Mouse (Mus musculus): Measurements from ENCODE around the gene Tmem59l. TPM values are rescaled to one million over a fixed set of nuclear protein-coding genes. Genes with fewer than 3 reads are reported as not detected.

Gene Tmem59l
- polyA plus RNA-seq, 1 experiment: 64.8 TPM

DNA sequence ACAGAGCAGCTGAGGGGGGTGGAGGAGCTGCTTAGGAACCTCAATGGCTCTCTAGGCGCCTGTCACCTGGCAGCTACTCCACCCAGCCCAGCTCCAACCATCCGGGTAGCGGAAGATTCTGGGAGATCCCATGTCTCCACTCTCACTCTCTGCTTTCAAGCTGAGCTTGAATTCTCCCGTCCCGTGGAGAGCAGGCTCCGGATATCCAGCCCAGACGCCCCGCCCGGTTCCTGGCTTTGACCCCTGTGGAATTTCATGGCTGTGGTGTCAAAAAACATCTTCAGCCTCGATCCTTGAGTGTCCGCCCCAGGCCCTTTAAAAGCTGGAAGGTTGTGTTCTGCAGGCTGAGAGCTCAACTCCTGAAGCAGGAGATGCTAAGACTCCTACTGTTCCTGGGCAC, 20.4 kb downstream of the Tmem59l start:
- no peak for DNase-seq (ENCODE audit: low read depth)
- TF ChIP-seq CTCF (IDR thresholded peaks at IDR 0.05; ENCODE audit: borderline replicate concordance, extremely low read depth, insufficient read depth, insufficient read length): no peak
- TF ChIP-seq POLR2A (IDR thresholded peaks at IDR 0.05; ENCODE audit: borderline replicate concordance, extremely low read depth, insufficient read depth, insufficient read length, poor library complexity, severe bottlenecking): no peak

DNA sequence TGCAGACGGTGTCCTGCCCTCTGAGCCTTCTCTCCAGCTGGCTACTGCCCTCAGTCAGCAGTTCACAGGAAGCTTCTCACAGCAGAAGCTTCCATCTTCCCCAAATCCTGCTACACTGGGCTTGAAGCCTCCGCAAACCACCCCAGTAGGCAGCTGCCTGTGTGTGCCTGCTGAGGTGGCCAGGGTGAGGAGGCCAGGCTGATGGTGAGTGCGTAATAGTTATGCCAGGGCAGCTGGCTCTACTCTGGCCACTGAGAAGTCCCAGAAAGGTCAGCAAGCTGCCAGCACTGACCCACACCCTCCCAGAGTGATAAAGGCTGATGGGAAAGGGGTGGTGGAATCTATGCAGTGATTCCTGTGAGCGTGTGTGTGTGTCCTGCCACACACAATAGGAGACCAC, 20.9 kb downstream of the Tmem59l start:
- no peak for DNase-seq (ENCODE audit: low read depth)

DNA sequence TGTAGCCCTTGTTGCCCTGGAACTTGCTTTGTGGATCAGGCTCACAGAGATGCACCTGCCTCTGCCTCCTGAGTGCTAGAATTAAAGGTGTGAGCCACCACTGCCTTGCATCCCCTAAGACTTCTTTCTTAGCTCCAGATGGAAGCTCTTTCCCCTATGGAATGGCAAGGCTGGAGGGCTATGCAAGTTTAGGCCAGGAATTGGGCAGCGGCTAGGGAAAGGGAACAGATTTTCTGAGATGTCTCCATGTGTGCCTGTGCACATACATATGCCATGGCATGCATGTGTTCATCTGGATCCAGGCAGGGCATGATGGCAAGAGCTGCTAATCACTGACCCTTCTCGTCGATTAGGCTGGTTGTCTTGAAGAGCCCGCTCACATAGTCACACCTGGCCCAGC, 21.5 kb downstream of the Tmem59l start:
- TF ChIP-seq POLR2A (IDR thresholded peaks at IDR 0.05; ENCODE audit: borderline replicate concordance, extremely low read depth, insufficient read depth, insufficient read length, poor library complexity, severe bottlenecking) (no peak), CTCF (IDR thresholded peaks at IDR 0.05; ENCODE audit: borderline replicate concordance, extremely low read depth, insufficient read depth, insufficient read length) (no peak)
- no peak for DNase-seq (ENCODE audit: low read depth)

More for the DNA sequence above, 20.9 kb downstream of the Tmem59l start:
- TF ChIP-seq CTCF (IDR thresholded peaks at IDR 0.05; ENCODE audit: borderline replicate concordance, extremely low read depth, insufficient read depth, insufficient read length) (no peak), POLR2A (IDR thresholded peaks at IDR 0.05; ENCODE audit: borderline replicate concordance, extremely low read depth, insufficient read depth, insufficient read length, poor library complexity, severe bottlenecking) (no peak)

DNA sequence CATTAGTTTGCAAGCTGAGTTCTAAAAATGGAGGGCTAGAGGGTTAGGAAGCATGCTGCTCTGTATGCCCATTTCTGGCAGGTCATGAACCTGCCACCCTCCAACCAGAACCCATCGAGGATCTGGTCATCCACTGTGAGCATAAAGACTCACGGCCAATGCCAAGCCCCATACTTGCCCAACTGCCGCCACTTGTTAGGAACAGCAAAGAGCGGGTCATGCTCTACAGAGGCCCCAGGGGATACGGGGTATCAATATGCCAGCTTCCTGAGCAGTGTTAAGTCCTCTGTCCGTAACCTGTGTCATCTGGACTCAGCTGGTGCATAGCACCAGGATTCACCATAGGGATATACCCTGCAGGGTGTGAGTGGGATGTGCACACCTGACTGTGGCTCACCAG, 23.0 kb downstream of the Tmem59l start:
- TF ChIP-seq CTCF (IDR thresholded peaks at IDR 0.05; ENCODE audit: borderline replicate concordance, extremely low read depth, insufficient read depth, insufficient read length) (no peak), POLR2A (IDR thresholded peaks at IDR 0.05; ENCODE audit: borderline replicate concordance, extremely low read depth, insufficient read depth, insufficient read length, poor library complexity, severe bottlenecking) (no peak)
- no peak for DNase-seq (ENCODE audit: low read depth)

DNA sequence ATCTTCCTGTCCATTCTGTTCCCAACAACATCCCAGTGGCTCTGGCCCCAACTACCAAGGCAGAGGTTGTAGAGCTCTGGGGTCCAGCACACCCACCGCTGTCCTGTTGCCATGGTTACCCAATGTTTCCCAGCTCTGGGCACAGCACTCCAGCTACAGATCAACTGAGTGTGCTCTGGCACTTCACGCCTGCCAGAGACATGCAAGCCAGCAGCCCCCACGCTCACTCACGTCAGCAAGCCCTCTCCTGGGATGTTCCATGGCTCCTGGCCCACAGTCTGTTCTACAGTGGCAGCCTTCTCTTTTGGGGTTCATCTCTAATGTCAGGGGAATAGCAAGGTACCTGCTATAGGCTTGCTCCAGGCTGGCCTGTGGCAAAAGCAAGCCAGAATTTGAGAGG, 23.9 kb downstream of the Tmem59l start:
- no peak for TF ChIP-seq CTCF (IDR thresholded peaks at IDR 0.05; ENCODE audit: borderline replicate concordance, extremely low read depth, insufficient read depth, insufficient read length)
- no peak for TF ChIP-seq POLR2A (IDR thresholded peaks at IDR 0.05; ENCODE audit: borderline replicate concordance, extremely low read depth, insufficient read depth, insufficient read length, poor library complexity, severe bottlenecking)
- no peak for DNase-seq (ENCODE audit: low read depth)

DNA sequence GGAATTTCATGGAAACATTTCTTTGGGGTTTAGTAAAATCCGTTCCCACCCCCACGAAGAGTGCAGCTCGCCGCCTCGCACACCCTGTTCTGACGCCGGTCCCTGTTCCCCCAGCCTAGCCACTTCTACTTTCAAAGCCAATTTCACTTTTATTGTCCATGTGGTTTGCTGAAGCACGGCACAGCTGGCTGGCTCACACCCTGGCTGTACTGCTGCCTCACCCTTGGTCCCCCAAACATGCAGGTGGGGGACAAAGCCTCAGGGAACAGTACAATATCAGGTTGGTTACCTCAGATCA, 24.7 kb downstream of the Tmem59l start:
- no peak for DNase-seq (ENCODE audit: low read depth)
- TF ChIP-seq POLR2A (IDR thresholded peaks at IDR 0.05; ENCODE audit: borderline replicate concordance, extremely low read depth, insufficient read depth, insufficient read length, poor library complexity, severe bottlenecking) (no peak), CTCF (IDR thresholded peaks at IDR 0.05; ENCODE audit: borderline replicate concordance, extremely low read depth, insufficient read depth, insufficient read length) (no peak)

DNA sequence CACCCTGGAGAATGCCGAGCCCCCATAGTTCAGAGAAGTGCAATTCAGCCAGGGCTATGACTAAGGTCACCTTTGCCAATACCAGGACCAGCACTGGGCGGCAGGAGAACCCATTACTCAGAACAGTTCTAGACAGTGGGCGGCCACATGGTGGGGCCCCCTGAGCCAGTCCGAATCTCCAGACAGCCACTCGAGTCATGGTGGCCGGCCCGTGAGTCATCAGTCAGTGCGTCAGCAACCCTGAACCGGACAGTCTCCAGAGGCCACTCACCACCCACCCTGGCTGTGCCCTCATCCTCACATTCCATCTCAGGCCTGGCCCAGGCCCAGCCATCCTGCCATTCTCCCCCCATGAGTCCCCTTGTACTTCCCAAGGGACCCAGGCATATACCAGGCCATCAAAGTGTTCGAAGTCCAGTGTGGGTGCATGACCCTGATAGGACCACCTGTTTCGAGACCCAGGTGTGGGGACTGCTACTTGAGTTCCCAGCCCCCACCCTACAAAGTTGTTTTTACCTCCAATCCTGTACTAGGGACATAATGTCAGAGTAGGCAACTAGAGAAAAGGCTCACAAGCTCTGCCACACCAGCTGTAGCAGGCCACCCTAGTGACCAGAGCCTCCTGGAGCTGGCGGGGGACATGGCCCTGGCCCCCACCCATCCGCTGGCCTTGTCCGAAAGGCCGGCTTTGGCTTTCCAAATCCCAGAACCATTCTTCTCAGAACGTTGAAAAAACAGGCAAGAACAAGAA, 25.2 kb downstream of the Tmem59l start:
- DNase-seq (ENCODE audit: low read depth): no peak
- TF ChIP-seq POLR2A (IDR thresholded peaks at IDR 0.05; ENCODE audit: borderline replicate concordance, extremely low read depth, insufficient read depth, insufficient read length, poor library complexity, severe bottlenecking) (no peak), CTCF (IDR thresholded peaks at IDR 0.05; ENCODE audit: borderline replicate concordance, extremely low read depth, insufficient read depth, insufficient read length) (no peak)

DNA sequence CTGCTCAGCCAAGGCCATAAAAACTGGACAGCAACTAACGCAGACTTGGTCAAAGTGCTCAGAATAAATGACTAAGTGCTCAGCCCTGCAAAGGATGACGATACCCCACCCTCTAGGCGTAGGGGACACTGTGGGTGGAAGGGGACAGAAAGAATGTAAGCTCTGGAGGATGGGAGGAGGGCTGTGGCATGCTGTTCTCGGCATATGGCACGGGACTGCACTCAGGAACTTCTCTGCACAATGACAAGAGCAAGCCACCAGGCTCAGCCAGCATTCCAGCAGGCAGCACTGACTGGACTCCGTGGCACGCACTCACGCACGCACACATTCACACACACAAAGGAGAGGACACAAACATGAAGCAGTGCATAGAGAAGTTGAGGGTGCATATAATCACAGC, 26.6 kb downstream of the Tmem59l start:
- TF ChIP-seq POLR2A (IDR thresholded peaks at IDR 0.05; ENCODE audit: borderline replicate concordance, extremely low read depth, insufficient read depth, insufficient read length, poor library complexity, severe bottlenecking) (no peak), CTCF (IDR thresholded peaks at IDR 0.05; ENCODE audit: borderline replicate concordance, extremely low read depth, insufficient read depth, insufficient read length) (no peak)
- DNase-seq (ENCODE audit: low read depth): no peak

DNA sequence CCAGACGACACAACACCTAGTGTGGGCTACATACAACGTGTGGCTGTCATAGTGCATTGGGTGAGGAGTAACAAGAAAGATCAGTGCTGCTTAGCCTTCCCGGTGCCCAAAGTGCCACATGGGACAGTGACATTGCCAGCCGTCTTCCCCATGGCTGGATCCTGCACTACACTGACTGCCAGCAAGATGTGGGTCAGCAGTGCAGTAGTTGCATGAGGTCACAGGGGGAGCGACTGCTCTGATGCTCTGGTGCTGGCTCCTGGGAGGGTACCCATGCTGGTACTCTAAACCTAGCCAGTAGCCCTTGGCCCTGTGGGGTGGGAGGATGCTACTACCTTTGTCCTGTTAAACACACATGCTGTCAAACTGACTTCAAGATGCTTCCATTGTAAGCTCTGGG, 27.0 kb downstream of the Tmem59l start:
- TF ChIP-seq POLR2A (IDR thresholded peaks at IDR 0.05; ENCODE audit: borderline replicate concordance, extremely low read depth, insufficient read depth, insufficient read length, poor library complexity, severe bottlenecking): no peak
- TF ChIP-seq CTCF (IDR thresholded peaks at IDR 0.05; ENCODE audit: borderline replicate concordance, extremely low read depth, insufficient read depth, insufficient read length): no peak
- no peak for DNase-seq (ENCODE audit: low read depth)

DNA sequence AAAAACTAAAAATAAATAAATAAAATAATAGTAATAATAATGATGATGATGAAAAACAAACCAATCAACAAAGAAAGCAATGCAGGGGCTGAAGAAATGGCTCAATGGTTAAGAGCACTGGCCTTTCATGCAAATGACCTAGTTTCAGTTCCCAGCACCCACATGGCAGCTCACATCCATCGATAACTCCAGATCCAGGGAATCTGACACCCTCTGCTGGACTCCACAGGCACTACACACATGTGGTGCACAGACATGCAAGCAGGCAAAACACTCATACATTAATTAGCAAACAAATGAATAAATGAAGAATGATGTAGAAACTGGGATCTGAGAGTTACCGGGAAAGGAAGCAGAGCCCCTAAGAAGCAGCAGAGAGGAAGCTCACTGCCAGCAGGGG, 27.5 kb downstream of the Tmem59l start:
- DNase-seq (ENCODE audit: low read depth): no peak
- TF ChIP-seq CTCF (IDR thresholded peaks at IDR 0.05; ENCODE audit: borderline replicate concordance, extremely low read depth, insufficient read depth, insufficient read length) (no peak), POLR2A (IDR thresholded peaks at IDR 0.05; ENCODE audit: borderline replicate concordance, extremely low read depth, insufficient read depth, insufficient read length, poor library complexity, severe bottlenecking) (no peak)

DNA sequence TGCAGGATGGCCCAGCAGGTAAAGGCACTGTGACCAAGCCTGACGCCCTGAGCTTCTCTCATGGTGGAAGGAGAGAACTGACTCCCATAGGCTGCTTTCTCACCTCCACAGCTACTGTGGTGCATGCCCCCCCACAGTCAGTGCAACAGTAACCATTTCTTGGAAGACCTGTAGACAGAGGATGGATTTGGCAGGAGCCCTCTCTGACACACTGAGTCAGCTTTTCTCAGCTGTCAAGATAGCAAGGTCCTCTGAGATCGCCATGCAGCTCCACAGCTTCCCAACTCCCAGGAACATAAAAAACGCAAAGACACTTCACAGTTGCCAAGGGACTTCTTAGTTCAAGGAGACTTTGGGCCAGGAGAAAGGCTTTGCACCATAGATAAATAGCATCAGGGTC, 28.7 kb downstream of the Tmem59l start:
- DNase-seq (ENCODE audit: low read depth): no peak
- TF ChIP-seq CTCF (IDR thresholded peaks at IDR 0.05; ENCODE audit: borderline replicate concordance, extremely low read depth, insufficient read depth, insufficient read length) (no peak), POLR2A (IDR thresholded peaks at IDR 0.05; ENCODE audit: borderline replicate concordance, extremely low read depth, insufficient read depth, insufficient read length, poor library complexity, severe bottlenecking) (no peak)

DNA sequence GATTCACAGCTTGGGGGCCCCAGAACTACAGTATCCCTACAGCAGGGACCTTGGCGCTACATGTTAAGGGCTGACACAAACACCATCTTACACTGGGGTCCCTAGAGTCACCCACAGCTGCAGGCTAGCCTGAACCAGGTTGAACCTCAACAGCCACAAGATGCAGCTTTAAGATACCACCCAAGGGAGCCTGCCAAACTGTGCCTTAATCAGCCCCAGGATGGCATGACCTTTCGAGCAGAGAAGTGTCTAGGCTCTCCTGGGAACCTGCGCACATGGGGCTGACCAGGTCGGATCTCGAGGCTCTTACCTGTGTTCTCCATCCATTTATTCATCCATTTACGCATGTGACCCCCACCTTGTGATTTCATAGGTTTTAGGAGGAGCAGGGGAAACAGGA, 29.3 kb downstream of the Tmem59l start:
- TF ChIP-seq CTCF (IDR thresholded peaks at IDR 0.05; ENCODE audit: borderline replicate concordance, extremely low read depth, insufficient read depth, insufficient read length): no peak
- TF ChIP-seq POLR2A (IDR thresholded peaks at IDR 0.05; ENCODE audit: borderline replicate concordance, extremely low read depth, insufficient read depth, insufficient read length, poor library complexity, severe bottlenecking): no peak
- no peak for DNase-seq (ENCODE audit: low read depth)
